Mouse (Mus musculus) layer of hippocampus, adult 9-11 months (tissue): ENCODE data around the gene Metap2.
"Not testable (repeated sequence)": the region's sequence is repeated elsewhere in the genome, so short reads cannot be mapped to it uniquely, and the experiment has no call there.

Source experiments
- DNase-seq: peaks from one replicate; pipeline ENCODE4 v3.0.0; 2022

The Metap2 gene

GRCm38 (mm10) chr10:93909811-93910446 lies 13.0 kb upstream of the Metap2 start:
- DNase-seq = no peak

- DNase-seq = no peak
Observed at GRCm38 (mm10) chr10:93909015-93909414, 12.1 kb upstream of the Metap2 start.

- no peak for DNase-seq
Observed at GRCm38 (mm10) chr10:93908540-93908939, 11.6 kb upstream of the Metap2 start.

- DNase-seq = no peak
Observed at GRCm38 (mm10) chr10:93907376-93907775, 10.5 kb upstream of the Metap2 start.

- no peak for DNase-seq
Observed at GRCm38 (mm10) chr10:93899907-93900306, 3.0 kb upstream of the Metap2 start.

GRCm38 (mm10) chr10:93899303-93899702 lies 2.4 kb upstream of the Metap2 start:
- DNase-seq = no peak

- no peak for DNase-seq
Observed at GRCm38 (mm10) chr10:93892551-93892950, 4.3 kb downstream of the Metap2 start.

GRCm38 (mm10) chr10:93891031-93891430 lies 5.9 kb downstream of the Metap2 start:
- no peak for DNase-seq

GRCm38 (mm10) chr10:93890565-93890964 lies 6.3 kb downstream of the Metap2 start:
- no peak for DNase-seq

GRCm38 (mm10) chr10:93889976-93890375 lies 6.9 kb downstream of the Metap2 start:
- DNase-seq = peak; percentile 42

GRCm38 (mm10) chr10:93889579-93889950 lies 7.3 kb downstream of the Metap2 start:
- DNase-seq = peak; percentile 85

GRCm38 (mm10) chr10:93888935-93889578 lies 7.8 kb downstream of the Metap2 start:
- peak; percentile 16 for DNase-seq

- no peak for DNase-seq
Observed at GRCm38 (mm10) chr10:93888590-93888934, 8.3 kb downstream of the Metap2 start.

- no peak for DNase-seq
Observed at GRCm38 (mm10) chr10:93885839-93886477, 10.9 kb downstream of the Metap2 start.

GRCm38 (mm10) chr10:93882738-93883364 lies 14.0 kb downstream of the Metap2 start:
- no peak for DNase-seq

GRCm38 (mm10) chr10:93881918-93882317 lies 15.0 kb downstream of the Metap2 start:
- no peak for DNase-seq

GRCm38 (mm10) chr10:93878732-93879131 lies 18.2 kb downstream of the Metap2 start:
- no peak for DNase-seq

- DNase-seq = no peak
Observed at GRCm38 (mm10) chr10:93876772-93877171, 20.1 kb downstream of the Metap2 start.

- DNase-seq = no peak
Observed at GRCm38 (mm10) chr10:93868886-93869285, 28.0 kb downstream of the Metap2 start.

GRCm38 (mm10) chr10:93868401-93868800 lies 28.5 kb downstream of the Metap2 start:
- DNase-seq = no peak

- no peak for DNase-seq
Observed at GRCm38 (mm10) chr10:93856095-93856494, 40.8 kb downstream of the Metap2 start.

- DNase-seq = no peak
Observed at GRCm38 (mm10) chr10:93855126-93855525, 41.8 kb downstream of the Metap2 start.

GRCm38 (mm10) chr10:93846706-93847105 lies 50.2 kb downstream of the Metap2 start:
- DNase-seq = no peak

GRCm38 (mm10) chr10:93835115-93835514 lies 61.8 kb downstream of the Metap2 start:
- DNase-seq = not testable (repeated sequence)
